Mouse (Mus musculus) embryonic fibroblast, embryonic 13.5 days (primary cell): ENCODE data around the gene Map3k14. TPM values are rescaled to one million over a fixed set of nuclear protein-coding genes. Genes with fewer than 3 reads are reported as not detected.

ENCODE experiments used
- H3K27ac ChIP-seq: 2 replicates; pipeline ENCODE4 v1.5.1; 2012; ENCODE audit warnings: low read length, control low read depth, inconsistent platforms; ENCODE audit not compliant: insufficient read depth
- H3K4me1 ChIP-seq: 2 replicates; pipeline ENCODE4 v1.6.1; 2011; ENCODE audit warnings: low read length; ENCODE audit not compliant: control insufficient read depth, insufficient read depth
- H3K4me3 ChIP-seq: 2 replicates; pipeline ENCODE4 v1.5.1; 2011; ENCODE audit warnings: mild to moderate bottlenecking, control low read depth, low read length; ENCODE audit not compliant: insufficient read depth
- CTCF ChIP-seq: IDR thresholded peaks from 2 replicates; pipeline ENCODE4 v1.5.1; 2011; ENCODE audit warnings: mild to moderate bottlenecking, control low read depth, low read length, moderate library complexity, borderline replicate concordance; ENCODE audit not compliant: insufficient read depth
- POLR2A ChIP-seq: IDR thresholded peaks from 2 replicates; pipeline ENCODE4 v1.6.1; 2011; ENCODE audit warnings: low read depth, mild to moderate bottlenecking, control low read depth, low read length, moderate library complexity
- polyA plus RNA-seq: library from polyadenylated mRNA; stranded (reverse); fragments of >200 nt; gene quantifications from 2 replicates; pipeline ENCODE4 v1.2.4, GENCODE M21; 2011; ENCODE audit warnings: low read depth; ENCODE audit not compliant: missing spikeins, insufficient read length

The Map3k14 gene
- polyA plus RNA-seq, 1 experiment = 8.5 TPM

DNA sequence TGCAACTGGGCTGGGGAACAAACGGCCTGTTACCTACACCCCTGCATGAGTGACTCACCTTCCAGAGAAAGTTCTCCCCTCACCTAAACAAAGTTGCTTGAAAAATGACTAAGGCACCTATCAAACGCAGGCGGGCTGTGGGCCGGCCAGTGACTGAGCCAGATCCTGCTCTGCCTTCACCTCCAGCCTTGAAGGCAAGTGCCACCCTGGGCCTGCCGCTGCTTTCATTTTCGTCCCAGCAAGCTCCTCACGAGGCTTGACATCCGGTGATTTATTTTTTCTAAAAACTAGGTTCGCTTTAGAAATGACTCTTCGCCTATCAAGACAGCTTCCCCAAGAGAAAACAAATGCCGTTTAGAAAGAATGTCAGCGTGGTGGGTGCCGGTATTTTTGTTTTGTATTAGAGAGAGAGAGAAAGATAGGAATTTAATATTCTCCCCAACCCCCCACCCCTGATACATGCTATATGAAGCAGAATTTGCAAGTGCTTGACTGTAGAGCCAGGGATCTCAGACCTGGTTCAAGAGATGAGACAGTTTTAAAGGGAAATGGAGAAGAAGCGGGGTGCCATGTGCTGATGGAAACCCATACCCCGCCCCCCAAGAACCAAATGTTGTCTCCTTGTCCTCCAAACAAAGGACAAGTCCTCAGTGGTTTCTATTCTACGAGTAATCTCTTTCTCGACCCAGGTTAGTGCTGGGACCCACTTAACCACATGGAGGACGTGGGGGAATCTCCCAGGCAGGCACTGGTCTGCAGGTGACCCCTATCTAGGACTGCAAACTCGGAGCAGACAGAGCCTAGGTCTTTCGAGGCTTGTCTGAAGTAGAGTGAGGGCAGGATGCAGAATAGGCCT is 4.6 kb downstream of the Map3k14 start:
- Histone ChIP-seq H3K27ac (no peak overlapping the region; the same call in 1 of the 2 replicates), H3K4me1 (peaks cover 10% of the 10 kb centered on the region), H3K4me3 (peak overlapping the region; percentile 2; the same call in 1 of the 2 replicates)
- no peak for TF ChIP-seq CTCF
- TF ChIP-seq POLR2A = no peak

DNA sequence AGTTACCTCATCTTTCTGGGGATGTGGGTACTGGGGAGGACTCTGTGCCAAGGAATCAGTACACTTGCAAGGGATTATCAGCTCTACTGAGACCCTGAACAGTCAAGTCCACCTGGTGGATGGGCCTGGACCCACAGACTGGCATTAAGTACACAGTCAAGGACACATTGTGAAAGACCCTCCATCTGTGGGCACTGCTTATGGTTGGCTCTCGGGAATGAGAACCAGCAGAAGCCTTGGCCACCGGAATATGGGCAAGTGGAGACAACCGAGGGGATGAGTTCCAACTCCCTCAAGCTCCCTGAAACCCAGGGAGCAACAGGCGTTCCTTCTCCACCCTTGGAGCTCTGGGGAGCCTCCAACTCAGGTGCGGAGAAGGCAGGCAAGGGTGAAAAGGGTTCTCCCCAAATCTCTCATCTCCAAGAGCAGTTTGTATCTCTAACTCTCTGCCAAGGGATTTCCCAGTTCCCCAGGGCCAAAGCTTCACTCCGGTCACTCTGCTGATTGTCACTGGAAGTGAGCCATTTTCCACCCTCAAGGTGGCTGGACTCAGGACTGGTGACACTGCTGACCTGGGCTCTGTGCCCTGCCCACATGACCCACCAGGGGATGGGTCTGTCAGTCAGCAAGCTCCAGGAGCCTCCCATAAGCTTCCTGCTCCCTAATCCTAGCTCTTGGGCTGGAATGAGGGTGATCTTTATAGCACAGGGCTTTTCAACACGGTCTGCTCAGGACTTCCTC is 5.4 kb downstream of the Map3k14 start:
- H3K27ac ChIP-seq = no peak overlapping the region
- H3K4me3 ChIP-seq = no peak overlapping the region
- TF ChIP-seq CTCF (no peak), POLR2A (no peak)
- H3K4me1 ChIP-seq = peaks cover 10% of the 10 kb centered on the region

DNA sequence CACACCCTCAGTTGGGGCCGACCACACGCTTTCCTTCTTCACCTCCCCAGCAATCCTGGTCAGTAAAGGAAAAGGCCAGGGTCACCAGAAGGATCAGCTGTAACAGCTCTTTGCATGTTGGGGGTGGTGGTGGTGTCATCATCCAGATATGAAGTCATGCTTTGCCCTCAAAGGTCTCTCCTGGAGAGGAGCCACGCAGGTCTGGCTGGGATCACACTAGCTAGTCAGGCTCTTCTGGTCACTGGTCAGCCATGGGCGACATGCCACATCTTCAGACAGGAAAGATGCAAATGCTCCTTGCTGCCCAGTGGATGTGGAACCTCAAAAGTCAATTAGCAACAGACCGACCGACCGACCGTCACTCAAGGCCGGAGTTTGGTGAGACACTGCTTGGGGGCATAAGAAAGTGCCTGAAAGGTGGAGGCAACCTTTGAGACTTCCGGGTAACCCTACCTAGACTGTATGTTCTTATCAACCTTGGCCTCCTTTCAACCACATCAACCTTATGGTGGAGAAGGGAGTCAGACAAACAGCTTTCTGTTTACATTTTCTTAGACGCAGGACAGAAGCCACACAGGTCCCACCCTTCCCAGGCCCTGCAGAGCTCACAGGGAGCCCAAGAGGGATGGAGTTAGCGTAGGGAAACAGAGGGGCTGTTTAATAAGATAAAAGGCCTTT is 6.6 kb downstream of the Map3k14 start:
- Histone ChIP-seq H3K4me1 (peaks cover 10% of the 10 kb centered on the region), H3K27ac (no peak overlapping the region), H3K4me3 (no peak overlapping the region)
- TF ChIP-seq POLR2A (no peak), CTCF (no peak)

DNA sequence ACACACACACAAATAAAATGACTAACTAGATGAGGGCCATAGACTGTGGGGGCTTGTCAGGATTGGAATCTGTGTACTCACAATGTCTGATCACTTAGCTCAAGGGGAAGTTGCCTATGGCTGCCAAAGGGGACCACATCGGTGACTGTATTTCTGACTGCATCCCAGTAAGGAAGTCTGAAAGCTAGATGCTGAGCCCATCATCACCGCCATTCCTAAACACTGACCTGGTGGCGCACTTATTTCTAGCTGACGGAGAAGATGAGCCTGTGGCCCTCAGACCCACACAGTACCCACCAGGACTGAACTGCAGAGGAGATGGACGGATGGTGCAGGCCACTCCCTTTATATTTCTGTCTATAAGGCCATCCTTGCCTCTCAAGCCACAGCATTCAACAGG is 7.2 kb downstream of the Map3k14 start:
- H3K27ac ChIP-seq = no peak overlapping the region
- no peak for TF ChIP-seq POLR2A
- no peak for TF ChIP-seq CTCF
- H3K4me1 ChIP-seq = peaks cover 10% of the 10 kb centered on the region
- no peak overlapping the region for H3K4me3 ChIP-seq

DNA sequence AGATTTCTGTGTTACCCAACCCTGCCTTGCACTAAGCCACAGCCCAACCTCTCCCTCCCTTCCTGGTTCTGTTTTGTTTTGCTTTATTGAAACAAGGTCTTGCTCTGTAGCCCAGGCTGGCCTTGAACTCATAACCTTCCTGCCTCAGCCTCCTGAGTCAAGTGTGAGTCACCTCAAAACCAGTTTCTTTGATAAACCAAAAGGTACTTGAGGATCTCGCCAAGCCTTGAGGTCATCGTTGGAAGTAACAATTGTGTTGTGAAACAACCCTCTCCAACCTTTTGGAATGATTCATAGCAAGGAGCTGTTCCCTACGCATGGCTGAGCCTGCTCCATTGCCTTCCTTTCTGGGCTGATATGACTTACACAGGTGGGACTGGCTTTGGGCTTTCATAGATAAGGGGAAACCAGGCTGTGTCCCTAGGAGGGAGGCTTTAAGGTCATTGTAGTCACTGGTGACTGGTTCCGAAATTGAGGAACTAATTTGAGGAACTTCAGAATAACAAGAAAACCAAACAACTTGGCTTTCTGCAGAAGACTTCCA is 9.3 kb downstream of the Map3k14 start:
- TF ChIP-seq CTCF (no peak), POLR2A (no peak)
- Histone ChIP-seq H3K4me3 (no peak overlapping the region), H3K27ac (no peak overlapping the region), H3K4me1 (no peaks in the 10 kb centered on the region; the same call in none of the 2 replicates)

DNA sequence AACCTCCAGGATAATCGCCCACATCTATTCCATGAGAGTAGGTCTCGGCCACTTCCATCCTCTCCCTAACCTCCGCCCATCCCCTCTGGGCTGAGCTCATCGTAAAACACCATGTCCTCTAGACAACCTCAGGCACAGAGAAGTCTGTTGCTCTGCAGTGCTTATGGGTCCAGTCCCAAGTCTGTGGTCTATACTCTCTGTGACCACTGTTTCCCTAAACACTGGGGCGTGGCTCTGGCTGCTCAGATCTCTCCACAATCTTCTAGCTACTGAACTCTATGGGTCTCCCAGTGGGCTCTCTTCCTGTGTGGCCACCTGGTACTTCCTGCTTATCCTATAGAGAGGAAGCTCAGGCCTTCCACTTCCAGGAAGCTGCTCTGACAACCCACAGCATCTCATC is 13.7 kb downstream of the Map3k14 start:
- H3K27ac ChIP-seq = no peak overlapping the region
- no peak for TF ChIP-seq CTCF
- TF ChIP-seq POLR2A = no peak

DNA sequence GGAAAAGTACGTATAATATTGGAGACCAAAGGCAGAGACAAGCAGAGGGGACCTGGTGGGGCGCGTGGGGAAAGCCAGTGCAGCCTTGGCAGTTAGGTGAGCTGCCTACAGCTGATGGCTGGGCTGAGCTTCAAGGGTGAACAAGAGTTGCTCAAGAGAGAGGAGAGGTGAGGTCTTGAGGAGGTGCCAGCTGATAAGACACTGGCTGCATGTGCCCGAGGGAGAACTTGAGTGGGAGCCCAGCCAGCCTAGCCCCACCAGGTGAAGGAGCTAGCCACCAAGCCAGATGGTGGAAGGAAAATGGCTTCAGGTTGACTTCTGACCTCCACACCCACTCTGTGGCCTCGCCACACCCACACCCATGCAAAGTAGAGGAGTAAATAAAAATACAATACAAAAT is 14.9 kb downstream of the Map3k14 start:
- no peak overlapping the region for H3K27ac ChIP-seq
- TF ChIP-seq POLR2A (no peak), CTCF (no peak)
- H3K4me1 ChIP-seq = peaks cover 9% of the 10 kb centered on the region
- no peak overlapping the region for H3K4me3 ChIP-seq

More for the DNA sequence above, 13.7 kb downstream of the Map3k14 start:
- Histone ChIP-seq H3K4me3 (no peak overlapping the region), H3K4me1 (peaks cover 7% of the 10 kb centered on the region)

DNA sequence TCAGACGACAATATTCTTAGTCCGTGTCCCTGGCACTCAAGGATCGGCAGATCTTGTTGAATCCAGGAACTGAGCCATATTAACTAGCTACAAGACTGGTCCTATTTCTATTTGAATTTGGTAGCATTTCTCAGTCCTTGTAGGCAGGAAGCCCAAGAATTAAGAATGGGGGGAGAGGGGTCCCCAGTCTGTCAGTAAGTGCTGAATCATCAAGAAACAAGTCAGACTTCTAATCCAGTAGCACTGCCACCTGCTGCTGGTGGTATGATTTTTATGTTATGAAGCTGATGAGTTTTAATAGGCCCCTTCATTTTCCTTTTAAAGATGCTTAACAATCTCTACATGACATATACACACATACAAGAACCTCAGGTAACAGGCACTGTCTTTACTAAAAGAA is 16.9 kb downstream of the Map3k14 start:
- H3K27ac ChIP-seq = no peak overlapping the region
- no peak for TF ChIP-seq CTCF
- no peak for TF ChIP-seq POLR2A
- H3K4me1 ChIP-seq = peaks cover 20% of the 10 kb centered on the region
- no peak overlapping the region for H3K4me3 ChIP-seq

DNA sequence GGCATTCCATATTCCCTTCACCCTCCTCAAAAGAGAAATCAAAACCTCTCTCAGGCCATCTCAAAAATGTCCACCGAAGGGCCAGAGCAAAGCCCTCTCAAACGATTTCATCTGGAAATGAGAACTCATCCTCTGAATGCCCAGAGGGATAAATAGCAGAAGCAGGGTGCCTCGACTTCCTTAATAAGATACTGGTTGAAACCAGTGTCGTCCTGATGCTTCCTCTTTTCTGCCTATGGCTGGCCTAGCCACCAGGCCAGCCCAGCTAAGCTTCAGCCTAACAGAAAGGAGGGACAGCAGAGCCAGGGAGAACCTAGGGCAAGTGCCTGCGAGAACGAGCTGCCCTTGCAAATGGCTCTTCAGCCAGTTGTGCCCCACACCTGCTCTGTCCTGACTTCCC is 17.8 kb downstream of the Map3k14 start:
- no peak overlapping the region for H3K4me3 ChIP-seq
- peak overlapping the region; percentile 19 for H3K27ac ChIP-seq
- TF ChIP-seq CTCF = no peak
- no peak for TF ChIP-seq POLR2A
- peaks cover 20% of the 10 kb centered on the region for H3K4me1 ChIP-seq
